Mouse (Mus musculus): ENCODE results near the gene Gnptab.
"Not testable (repeated sequence)": the region's sequence is repeated elsewhere in the genome, so short reads cannot be mapped to it uniquely, and the experiment has no call there.

The Gnptab gene

DNA sequence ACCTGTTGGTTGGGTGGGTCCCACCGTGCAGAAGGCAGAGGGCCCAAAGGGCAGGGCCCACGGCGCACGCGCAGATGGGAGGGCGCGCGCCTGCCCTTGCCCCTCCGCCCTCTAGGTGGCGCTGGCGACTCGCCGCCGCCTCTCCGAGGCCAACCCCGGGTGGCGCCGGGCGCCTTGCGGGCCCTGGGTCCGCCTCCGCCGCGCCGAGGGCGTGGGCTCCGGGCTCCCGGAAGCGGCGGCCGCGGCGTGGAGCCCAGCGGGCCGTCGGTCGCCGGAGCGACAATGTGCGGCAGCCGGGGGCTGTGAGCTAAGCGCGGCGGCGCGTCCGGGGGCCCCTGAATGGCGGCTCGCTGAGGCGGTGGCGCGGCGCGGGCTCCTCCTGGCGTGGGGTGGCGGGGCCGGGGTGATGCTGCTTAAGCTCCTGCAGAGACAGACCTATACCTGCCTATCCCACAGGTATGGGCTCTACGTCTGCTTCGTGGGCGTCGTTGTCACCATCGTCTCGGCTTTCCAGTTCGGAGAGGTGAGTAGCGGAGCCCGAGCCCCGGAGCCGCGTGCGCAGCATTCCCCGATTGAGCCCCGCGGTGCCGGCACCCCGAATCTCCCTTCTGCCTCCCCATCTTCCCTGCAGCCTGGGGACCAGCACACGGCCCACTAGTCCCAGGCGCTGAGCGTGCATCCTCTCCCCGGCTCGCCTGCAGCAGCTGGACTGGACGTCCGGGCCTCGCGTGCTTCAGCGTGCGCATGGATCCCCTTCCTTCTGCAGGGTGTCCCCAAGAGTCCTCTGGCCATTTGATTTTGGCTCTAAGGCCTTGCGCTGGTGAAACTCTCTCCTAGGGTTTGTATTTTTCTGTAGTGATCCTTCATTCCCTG lies at the start of gene Gnptab, which contains the start of gene Dram1:
Gnptab (plus strand) TSS at position 120 of the 873 bp plus-strand sequence.
Dram1 (minus strand) TSS at position 68 of the 873 bp plus-strand sequence.
- peak; percentile 82 for DNase-seq

DNA sequence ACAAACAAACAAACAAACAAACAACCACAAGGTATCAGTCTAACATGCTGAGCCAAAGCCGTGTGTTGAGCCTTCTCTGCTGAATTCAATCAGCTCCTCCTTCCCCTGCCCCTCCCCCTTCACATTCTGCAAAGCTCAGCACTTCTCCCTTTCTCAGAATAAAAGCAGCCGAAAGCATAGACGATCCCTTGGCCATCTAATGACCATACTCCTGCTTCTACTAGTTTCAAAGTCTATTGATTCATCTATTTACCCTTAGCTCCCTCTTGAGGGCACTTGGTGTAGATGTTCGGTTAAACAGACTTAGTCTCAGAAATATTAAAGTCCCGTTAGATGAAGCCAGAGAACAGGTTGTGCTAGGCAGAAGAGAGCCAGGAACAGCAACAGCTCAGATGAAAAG lies 48.2 kb upstream of the Gnptab start:
- DNase-seq: no peak

DNA sequence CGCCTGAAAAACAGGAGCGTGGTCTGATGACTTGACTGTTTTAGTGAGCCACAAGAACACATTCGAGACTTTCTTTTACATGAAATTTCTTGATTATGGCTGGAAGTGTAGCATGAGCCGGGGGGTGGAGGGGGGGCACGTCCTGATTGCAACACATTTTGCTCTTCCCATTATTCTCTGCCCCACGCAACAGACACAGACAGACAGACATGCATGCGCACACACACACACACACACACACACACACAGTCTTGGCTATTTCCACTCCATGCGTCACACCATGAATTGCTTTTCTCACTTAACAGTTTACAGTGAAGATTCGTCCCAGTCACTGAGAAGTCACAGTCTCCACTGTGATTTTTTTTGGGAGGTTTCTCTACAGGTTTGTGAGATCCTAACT lies 38.3 kb upstream of the Gnptab start:
- no peak for DNase-seq

DNA sequence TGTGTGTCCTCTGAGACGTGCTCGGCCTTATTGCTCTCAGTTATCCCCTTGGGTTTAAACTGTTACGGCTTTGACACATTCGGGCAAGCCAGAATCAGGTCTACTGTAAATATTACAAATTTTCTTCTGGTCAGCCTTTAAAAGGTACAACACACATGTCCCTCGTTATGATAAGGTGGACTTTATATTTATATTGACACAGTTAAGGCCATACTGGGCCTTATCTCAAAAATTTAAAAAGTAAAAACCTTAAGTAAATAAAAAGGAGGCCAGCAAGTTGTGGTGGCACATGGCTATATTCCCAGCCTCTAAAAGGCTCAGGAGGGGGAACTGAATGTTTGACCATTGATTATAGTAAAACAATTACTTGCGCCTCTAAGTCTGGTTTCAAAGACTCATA lies 37.6 kb upstream of the Gnptab start:
- no peak for DNase-seq

DNA sequence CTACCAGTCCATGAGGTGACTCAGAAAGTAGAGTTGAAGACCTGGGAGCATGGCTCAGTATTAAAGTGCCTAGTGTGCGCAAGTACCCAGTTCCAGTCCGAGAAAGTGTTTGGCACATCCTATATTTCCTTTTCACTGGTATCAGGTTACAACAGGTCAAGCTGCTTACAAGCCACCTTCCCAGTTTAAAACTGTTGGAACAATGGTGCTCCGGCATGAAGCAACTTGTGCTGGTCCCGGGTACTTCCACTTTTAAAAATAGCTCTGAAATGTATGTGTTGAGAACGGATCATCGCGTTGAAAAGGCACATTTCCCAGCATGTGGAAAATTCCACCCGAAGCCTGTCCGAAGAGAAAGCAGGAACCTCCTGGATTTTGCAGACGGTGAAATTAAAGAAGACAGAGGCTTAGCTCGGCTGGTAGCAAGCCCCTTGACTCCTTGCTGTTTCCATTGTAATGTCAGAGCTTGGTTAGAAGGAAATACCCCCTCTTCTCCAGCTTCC lies 33.0 kb upstream of the Gnptab start:
- no peak for DNase-seq

DNA sequence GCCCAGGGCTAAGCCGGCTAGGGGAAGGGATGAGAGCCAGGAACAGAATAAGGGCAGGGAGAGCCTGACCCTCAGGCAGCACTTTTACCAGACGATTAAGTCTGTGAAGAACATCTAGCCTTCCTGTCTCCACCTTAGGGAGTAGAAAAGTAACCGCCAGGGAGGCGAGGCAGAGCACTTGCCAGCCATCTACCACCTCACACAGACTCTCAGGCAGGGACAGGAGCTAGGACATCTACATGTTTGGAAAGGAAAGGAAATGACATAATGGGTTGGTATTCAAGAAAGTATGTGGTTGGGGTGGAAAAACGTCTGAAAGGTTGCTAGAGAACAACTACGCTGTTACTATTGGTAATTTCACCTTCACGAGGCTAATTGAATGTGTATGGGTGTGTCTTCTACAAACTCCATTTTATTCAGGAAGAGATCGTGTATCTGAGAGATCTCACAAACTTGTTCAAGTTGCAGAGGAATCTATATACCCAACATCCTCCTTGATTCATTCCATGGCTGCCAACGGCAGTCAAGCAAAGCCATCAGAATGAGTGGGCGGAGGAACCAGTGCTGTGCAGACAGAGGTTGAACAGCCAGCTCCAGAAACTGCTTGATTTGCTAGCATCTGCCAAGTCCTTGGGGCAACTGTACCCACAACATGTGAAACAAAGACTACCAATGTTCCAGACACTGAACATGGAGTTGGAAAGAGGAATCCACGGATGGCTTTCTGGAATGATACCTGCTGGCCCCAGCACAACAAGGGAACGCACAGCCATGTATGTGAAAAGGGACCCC lies 32.3 kb upstream of the Gnptab start:
- no peak for DNase-seq

DNA sequence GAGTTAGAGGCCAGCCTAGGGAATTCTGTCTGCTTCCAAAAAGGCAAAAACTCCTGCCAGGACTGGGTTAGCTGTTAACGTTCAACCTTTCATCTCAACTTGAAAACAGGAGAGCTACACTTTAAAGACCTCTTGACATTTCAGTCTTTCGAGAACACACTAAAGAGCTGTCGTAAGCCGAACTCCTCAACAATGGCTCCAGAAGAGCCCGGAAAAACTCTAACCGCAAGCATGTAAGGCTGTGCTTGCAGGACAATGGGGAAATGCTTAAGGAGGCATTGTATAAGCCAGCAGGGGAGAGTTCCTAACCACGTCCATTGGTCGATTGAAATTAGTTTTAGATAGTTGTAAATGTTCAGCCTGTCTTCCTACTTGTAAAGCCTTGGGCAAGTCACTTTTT lies 29.1 kb upstream of the Gnptab start:
- no peak for DNase-seq

DNA sequence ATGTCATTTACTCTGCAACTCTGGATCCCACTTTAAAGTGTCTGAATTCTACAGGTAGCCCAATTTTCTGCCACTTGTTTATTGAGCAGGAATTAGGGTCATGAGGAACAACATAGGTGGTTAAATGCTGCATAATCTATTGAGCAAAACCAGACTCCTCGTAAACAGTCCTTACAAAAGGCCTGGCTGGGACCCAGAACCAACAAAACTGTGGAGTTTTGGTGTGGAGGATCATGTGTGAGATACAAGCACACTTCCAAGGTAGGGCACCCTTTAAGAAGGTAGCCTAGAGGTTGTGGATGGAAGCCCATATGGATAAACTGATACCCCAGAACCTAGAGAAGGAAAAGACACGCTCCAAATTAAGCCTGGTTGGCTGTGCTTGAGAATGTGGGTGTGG lies 28.2 kb upstream of the Gnptab start:
- DNase-seq: no peak

DNA sequence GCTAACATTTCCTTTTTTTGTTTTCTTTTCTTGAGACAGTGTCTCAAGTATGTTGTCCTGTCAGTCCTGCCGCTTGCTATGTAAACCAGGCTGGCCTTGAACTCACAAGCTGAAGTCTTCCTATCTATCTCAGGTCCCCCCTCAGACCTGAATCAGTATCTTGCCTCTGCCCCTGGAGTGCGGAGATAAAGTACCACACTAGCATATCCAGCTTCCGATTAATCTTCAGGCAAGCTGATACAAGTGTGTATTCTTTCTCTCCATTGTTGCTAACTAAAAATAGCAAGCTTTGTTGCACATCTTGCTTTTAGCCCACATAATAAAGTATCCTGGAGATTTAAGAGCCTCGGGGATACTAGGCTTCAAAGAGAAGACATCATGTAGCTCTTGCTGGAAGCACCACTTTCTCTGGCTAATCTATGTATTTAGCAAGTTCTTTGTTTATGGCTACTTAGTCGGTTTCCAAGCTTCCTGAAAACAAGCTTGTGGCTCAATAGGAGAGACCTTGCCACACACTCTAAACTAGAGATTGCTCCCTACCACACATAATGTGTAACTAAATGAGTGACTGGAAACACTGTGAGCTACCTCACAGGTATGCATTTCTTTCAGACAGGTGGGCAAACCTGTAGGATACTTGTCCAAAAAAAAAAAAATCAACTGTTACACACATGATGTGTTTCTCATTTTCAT lies 27.4 kb upstream of the Gnptab start:
- DNase-seq: no peak

DNA sequence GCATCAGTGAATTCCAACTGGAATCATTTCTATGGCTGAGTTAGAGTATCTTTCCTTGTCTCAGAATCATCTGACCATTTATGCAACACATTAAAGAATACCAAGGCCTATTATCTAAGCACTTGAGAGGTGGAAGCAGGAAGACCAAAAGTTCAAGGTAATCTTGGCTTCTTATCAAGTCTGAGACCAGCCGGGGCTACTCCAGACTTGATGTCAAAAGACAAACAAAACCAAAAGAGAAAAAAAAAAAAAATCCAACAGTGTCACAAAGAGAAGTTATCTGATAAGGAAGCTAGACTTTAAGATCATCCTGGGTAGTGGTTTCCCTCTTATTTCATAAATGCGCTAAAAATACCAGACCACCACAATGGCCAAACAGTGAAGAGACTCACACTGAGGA lies 26.4 kb upstream of the Gnptab start:
- no peak for DNase-seq

DNA sequence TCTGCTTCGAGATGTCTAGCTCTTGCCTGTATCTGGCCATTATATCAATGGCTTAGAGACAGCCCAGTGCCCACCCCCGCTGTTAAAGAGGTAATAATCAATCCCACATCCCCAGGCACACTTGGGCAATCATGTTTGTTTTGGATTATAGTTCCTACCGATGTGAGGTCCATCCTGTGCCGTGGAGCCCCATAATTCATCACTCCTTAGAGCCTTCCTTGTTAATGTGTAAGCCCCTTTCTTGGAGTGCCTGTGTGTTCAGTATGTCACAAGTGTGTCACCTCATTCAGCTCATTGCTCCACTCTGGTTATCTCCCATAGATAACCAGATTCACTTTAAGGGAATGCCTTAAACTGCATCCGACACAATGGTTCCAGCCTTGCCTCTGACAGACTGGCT lies 24.3 kb upstream of the Gnptab start:
- DNase-seq: no peak

DNA sequence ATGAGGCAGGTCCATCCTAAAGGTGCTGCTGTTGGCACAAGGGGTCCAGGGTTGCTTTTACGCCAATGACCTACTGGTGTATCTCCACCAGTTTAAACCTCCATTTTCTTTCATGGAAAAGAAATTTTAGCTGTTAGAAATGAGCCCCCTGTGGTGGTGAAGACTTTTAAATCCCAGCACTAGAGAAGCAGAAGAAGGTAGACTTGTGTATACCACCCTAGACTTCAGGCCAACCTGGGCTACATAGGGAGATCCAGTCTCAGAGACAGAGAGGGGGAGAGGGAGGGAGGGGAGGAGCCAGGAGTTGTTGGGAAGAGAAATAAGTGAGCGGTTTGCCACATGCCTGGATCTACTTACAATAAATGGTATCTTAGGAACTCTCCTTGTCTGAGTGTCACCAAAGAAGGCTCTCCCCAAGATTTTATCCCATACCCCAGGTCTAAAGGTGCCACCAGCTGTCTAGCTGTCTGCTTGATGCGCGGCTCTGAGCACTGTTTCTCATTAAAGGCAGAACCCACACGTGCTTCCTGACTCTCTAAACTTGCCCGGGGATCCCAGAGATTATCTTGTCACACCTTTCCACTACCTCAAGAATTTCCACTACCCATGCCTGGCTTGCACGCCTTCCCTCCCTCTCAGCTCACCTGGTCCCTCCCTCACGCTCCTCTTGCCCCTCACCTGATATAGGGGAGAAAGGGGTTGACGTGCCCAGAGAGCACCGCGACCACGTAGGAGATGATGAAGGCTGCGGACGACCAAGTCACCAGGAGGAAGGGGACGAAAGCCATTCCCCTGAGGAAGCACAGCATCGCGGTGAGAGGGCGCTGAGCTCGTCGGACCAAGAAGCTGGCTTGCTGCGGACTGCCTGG lies 22.6 kb upstream of the Gnptab start:
- no peak for DNase-seq

DNA sequence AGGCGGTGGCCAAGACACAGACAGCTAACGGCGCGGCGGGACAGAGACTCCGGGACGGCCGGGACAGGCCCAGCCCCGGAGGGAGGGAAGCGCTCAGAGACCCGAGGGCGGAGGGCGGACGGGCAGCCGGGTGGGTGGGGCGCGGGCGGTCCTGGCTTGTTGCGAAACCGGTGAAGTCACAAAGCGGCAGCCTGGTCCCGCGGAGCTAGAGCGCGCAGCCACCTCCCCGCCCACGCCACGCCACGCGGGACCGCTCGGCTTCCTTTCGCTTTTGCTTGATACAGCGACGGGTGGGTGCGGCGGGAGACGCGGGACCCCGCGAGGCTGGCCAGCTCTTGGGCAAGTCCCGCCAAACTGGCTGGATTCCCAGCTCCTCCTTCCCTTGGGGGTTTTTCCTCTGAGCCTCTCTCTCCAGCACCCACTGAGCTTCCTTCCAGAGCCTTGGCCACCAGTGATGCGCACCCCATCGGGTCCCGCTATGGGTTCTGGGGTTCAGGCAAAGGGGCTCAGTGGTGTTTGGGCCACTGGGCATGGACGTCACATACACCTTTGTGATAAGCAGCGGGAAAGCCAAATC lies 21.9 kb upstream of the Gnptab start:
- DNase-seq: peak; percentile 64

DNA sequence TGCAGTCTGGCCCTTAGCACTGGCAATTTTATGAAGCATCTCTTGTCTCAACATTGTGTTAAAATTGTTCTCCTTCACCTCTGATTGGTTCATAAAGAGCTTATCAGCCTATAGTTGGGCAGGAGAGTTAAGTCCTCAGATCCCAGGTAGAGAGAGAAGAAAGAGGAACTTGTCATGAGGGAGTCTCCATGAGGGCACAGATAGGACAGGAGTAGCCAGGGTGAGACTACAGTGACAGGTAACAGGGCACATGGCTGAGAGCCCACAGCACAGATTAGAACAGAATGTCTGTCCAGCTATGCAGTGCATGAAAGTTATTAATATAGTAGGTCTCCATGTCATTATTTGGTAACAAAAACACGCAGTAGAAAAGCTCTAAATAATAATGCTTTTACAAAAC lies 16.7 kb upstream of the Gnptab start:
- no peak for DNase-seq

DNA sequence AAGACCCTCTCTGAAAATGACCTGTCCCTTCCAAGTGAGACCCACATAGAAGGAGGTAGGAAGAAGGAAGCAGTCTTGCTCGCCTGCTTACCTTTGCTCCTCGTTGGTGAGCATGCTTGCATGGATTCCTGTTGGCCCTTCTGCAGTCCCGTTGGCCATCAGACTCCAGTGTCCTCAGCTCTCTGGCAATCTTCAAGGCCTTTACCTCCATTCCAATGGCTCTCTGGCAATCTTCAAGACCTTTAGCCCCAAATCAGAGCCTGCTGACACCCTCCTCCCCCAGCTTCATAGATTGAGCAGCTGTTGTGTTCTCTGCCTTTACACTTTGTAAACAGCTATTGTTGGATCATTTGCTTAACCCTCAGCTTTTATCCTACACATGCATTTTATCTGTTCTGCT lies 14.7 kb upstream of the Gnptab start:
- DNase-seq: no peak

DNA sequence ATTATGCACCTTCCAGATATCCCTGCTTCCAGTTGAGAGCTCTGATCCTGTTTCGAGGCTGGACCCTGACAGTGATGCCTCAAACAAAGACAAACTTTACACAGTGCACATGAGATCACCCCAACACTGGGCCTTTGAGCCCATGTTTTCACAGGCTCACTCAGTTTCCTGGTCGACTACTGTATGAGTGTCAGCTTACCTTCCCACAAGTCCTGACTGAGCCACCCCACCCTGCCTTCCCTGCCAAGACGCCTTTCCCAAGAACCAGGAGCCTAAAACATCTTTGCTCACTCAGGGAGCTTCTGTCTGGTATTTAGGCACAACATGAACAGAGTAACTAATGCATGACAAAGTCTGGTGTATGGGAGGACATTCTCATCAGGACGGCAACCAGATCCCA lies 9.7 kb upstream of the Gnptab start:
- no peak for DNase-seq

DNA sequence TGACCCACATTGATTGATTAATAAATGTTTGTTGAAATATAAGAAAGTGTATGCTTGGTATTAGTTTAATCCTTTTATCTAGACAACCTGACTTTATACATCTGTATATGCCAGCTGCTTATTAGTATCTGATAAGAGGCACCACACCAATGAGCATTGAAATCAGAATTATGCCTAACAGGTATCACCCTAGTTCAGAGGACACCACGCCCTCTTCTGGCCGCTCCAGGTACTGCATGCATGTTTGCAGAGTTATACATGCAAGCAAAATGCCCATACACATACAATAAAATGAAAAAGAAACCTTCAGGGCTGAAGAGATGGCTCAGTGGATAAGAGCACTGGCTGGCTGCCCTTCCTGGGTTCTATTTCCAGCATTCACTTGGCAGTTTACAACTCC lies 7.1 kb upstream of the Gnptab start:
- DNase-seq: no peak

DNA sequence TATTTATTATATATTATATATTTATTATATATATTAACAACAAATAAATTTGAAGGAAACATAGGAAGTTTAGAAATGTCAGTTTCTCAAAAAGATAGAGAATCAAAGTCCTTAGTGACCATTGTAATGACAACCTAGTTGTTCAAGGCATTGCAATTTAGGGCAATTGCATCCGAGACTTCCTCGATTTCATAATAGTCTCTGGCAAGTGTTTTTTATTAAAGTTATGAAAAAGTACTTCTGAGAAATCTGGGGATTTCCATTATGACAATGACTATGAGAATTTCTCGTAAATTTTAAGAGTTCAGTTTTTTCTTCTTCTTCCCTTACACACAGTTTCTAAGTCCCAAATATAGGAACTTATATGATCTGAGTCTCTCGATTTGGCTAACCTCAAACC lies 6.5 kb upstream of the Gnptab start:
- no peak for DNase-seq

DNA sequence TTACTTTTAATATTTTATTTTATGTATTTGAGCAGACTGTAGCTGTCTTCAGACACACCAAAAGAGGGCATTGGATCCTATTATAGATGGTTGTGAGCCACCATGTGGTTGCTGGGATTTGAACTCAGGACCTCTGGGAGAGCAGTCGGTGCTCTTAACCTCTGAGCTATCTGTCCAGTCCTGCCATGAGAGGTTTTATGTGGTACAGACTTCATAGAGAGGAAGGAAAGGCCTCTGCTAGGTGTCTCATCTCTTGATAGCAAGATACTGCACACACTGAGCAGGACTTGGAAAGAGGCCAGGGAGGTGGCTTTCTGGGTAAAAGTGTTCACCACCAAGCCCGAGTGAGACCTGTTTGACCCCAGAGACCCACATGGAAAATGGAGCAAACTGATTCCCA lies 6.0 kb upstream of the Gnptab start:
- DNase-seq: not testable (repeated sequence)

DNA sequence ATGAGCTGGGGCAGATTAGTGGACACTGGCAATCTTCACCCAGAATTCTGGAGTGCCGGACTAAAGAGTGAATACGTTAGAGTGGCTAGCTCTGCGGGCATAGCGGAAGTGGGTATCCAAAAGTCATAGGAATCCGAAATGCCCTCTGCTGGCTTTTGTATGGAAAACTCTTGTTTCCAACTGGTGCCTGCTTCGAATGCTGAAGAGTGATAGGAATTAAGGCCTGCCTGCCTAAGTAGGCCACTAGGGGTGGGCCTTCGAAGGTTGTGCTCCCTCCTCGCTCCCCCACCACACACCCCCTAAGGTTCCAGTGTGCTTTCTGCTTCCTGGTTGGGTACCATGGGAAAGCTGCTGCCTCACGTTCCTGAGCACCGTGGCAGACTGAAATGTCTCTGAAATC lies 3.9 kb upstream of the Gnptab start:
- DNase-seq: no peak

DNA sequence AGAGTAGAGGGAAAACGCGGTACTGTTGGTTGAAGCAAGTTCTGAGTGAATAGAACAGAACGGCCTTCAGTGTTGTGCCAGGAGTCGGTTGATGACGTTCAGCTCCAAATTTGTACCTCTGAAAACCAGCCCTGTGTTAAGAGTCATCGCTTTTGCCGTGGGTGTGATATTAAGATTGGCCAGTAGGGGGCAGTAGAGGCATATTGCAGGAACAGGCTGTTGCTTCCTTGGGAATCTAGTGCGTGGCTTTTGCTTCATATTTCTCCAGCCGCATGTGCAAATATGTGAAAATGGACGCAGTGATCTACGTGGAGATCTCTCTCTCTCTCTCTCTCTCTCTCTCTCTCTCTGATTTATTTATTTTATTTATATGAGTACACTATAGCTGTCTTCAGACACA lies 2.2 kb upstream of the Gnptab start:
- peak; percentile 92 for DNase-seq

DNA sequence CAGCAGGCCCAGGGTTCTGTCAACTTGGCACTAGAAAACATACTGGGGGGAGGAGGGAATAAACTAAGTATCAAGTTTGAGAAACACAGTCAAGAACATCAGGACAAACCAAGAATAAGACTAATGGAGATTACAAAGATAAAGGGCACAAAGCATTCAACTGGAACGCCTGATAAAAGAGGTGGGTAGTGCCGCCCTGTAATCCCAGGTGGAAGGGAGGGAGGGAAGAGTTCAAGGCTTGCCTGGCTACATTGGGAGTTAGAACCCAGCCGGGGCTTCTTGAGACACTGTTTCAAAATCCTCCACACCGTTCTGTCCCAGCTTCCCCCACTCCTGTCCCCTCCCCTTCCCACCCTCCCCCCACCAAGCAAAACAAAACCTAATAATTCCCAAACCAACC lies 1.3 kb upstream of the Gnptab start:
- DNase-seq: no peak

All from layer of hippocampus, adult 9-11 months (tissue).